Mouse (Mus musculus) gastrocnemius, postnatal 14 days (tissue): ENCODE measurements around the gene Vmn1r80. TPM values are rescaled to one million over a fixed set of nuclear protein-coding genes. Genes with fewer than 3 reads are reported as not detected.
"Not testable (repeated sequence)": the region's sequence is repeated elsewhere in the genome, so short reads cannot be mapped to it uniquely, and the experiment has no call there.

ENCODE experiments used
- DNase-seq: peaks from one replicate; pipeline ENCODE4 v3.0.0; 2021; ENCODE audit warnings: mixed read lengths
- intact Hi-C: fragments of 180-260 bp; cut with DNase I; formaldehyde crosslinking; loops from one replicate; pipeline ENCODE4 v1.15.1; 2025; ENCODE audit warnings: low total_unique reads
- long read RNA-seq, 2 experiments: library from polyadenylated mRNA; stranded (forward); transcript quantifications; one replicate each; pipeline ENCODE4 v2.0.0; 2021
- total RNA-seq, 2 experiments: library from RNA; stranded (reverse); gene quantifications; 2 replicates each; pipeline ENCODE4 v1.2.3; 2021

Gene Vmn1r80
- total RNA-seq: not detected
- long read RNA-seq, experiment 1: 0 reads
- long read RNA-seq, experiment 2: 0 reads

DNA sequence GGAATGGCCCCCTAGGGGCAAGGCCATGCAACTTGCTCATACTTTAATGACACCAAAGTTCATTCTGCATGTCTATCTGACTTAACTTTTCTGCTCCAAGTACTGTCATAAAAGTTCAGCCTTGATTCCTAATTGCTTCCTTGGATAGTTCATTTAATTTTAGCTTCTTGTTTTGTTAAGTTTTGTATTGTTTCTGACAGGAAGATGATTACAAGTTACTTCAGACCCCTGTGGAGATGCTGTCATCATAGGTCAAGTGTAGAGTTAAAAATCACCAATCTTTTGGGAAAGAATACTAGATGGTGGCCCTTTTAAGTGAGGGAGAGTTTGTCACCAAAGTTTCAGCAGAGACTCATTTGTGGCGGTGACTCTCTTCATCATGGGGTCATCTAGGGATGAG is at the start of gene Vmn1r80:
TSS of gene Vmn1r80 (plus strand) at position 301 of the 400 bp plus-strand sequence.
- DNase-seq: no peak

DNA sequence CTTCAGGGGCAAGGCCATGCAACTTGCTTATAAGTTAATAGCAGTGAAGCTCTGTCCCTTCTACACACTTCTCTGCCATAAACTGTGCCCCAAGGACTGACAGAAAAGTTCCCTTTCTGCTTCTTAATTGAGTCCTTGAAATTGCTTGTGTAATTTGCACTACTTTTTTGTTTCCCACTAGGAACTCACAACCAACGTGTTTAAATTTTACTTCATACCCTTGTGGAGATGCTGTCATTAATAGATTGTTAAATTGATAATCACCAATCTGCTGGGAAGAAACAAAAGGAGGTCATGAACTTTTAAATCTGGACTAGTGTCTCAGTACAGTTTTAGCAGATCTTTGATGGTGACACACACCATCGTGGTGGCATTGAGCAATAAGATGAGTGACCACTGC is 39.1 kb upstream of the Vmn1r80 start, which contains the start of gene Vmn1r78:
TSS of gene Vmn1r78 (plus strand) at position 301 of the 400 bp plus-strand sequence.
- intact Hi-C loops: no loop called here
- DNase-seq: no peak

More for the DNA sequence above, at the start of gene Vmn1r80:
- intact Hi-C loops: no loop called here

DNA sequence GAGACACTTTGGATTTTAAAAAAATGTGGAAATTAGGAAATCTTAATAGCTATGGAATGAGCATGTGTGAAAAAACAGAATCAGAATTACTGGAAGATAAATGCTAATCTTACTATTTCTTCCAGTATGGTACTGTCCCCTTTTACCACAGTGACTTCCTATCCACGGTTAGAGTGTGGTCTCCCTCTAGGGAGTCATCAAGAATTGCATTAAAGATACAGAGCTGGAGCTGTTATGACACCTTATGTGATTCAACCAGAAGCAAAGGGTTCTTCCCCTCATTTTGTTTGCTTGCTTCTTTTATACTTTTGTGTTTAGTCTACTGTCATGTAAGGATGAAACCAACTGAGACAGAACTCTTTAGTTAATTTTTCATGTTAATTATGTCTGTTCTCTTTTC is 32.6 kb upstream of the Vmn1r80 start:
- DNase-seq, intact Hi-C loops: not testable (repeated sequence)

DNA sequence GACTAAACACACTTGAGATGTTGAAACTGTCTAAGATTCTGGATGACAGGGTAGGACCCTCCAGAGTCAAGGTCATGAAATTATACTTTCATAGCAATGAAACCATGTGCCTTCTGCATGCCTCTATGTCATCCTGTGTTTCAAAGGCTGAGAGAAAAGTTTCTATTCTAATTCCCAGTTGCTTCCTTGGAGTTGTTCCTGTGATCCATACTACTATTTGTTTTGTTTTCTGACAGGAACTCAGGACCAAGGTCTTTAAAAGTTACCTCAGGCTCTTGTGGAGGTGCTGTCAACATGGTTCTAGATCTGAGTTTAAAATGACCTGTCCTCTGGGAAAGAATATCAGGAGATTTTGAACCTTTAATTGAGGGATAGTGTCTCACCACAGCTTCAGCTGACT is 18.1 kb upstream of the Vmn1r80 start, which contains the start of gene Vmn1r79:
TSS of gene Vmn1r79 (plus strand) at position 301 of the 400 bp plus-strand sequence.
- DNase-seq, intact Hi-C loops: not testable (repeated sequence)

- DNase-seq, intact Hi-C loops: not testable (repeated sequence)
Measured at GRCm38 (mm10) chr7:12172926-12173325, 16.2 kb upstream of the Vmn1r80 start.

GRCm38 (mm10) chr7:12204141-12204540 is 15.1 kb downstream of the Vmn1r80 start:
- no peak for DNase-seq
- intact Hi-C loops: no loop called here

Other genes starting within 250 kb of the Vmn1r80 start
- not detected for gene Vmn1r77, start 152.5 kb upstream of the Vmn1r80 start, total RNA-seq
- gene Vmn1r78, start 39.0 kb upstream of the Vmn1r80 start, total RNA-seq: not detected
- gene Vmn1r79, start 18.0 kb upstream of the Vmn1r80 start, total RNA-seq: not detected
- gene Vmn1r81, start 79.0 kb downstream of the Vmn1r80 start, total RNA-seq: not detected
- gene Vmn1r82, start 111.1 kb downstream of the Vmn1r80 start, total RNA-seq: not detected
- gene Vmn1r83, start 140.2 kb downstream of the Vmn1r80 start, total RNA-seq: not detected
- gene Vmn1r84, start 180.0 kb downstream of the Vmn1r80 start, total RNA-seq: not detected
- gene Zfp551, start 233.5 kb downstream of the Vmn1r80 start, total RNA-seq: 1 to 10 TPM; 1.6 to 2.0 TPM